9 mouse cellular contexts compared by ENCODE assay signal in the genomic region with DNA sequence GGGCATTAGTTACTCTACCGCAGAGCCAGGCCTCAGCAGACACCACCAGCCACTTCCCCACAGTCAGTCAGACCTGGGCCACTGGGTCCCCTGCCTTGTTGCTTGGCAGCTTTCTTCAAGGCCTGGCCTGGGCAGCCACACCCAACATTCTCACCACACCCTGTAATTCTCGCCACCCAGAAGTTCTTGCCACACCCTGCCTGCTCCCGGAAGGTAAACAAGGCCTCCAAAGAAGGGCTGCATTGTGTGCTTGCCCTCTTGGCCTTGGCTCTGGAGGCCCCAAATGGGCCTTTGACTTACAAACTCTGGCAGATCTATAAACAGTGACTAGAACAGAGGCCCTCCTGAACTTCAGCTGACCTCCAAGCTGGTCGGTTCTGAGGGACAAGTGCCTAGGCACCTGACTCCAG.
DNase-seq lines count a peak whose midpoint lies in the region; ATAC-seq and TF ChIP-seq lines count a peak whose summit lies in the region.
"Had no signal": no experiment of that assay in that cellular context is flagged by ENCODE, and none has a peak within 500 bp of the region (broad histone marks: within the 10 kb centered on the region; RNA-seq: fewer than 3 reads in every experiment).

No protein-coding gene starts in this region.

- WGBS in kidney, postnatal 0 days = 31% methylated on average over 4 of the region's 4 CpGs

- no peaks in the 10 kb centered on the region for H3K36me3 ChIP-seq in kidney, postnatal 0 days (ENCODE audit: insufficient read depth, low read length)
- H3K36me3 ChIP-seq: embryonic facial prominence, embryonic 12.5 days had no signal

- ATAC-seq in granulocyte monocyte progenitor cell, adult 5-6 weeks (replicated peaks; ENCODE audit: poor library complexity, severe bottlenecking) = peak; percentile 82
- no peak for ATAC-seq in kidney, postnatal 0 days (replicated peaks; ENCODE audit: low FRiP score, low read depth)

- H3K27ac ChIP-seq in kidney, postnatal 0 days = 0 out of 2 replicates have a peak overlapping the region, but pooled peaks have one; percentile 19
- H3K27ac ChIP-seq: embryonic facial prominence, embryonic 12.5 days had no signal

- H3K9me3 ChIP-seq in kidney, postnatal 0 days (replicated peaks; ENCODE audit: low read length) = no peaks in the 10 kb centered on the region

- H3K27me3 ChIP-seq in kidney, postnatal 0 days (ENCODE audit: insufficient read depth, low read length) = no peaks in the 10 kb centered on the region
- H3K27me3 ChIP-seq: embryonic facial prominence, embryonic 12.5 days had no signal

- H3K4me3 ChIP-seq in kidney, postnatal 0 days (replicated peaks; ENCODE audit: low read depth, low read length) = no peak overlapping the region
- H3K4me3 ChIP-seq: embryonic facial prominence, embryonic 12.5 days had no signal

- TF ChIP-seq CTCF in kidney, postnatal 0 days (IDR thresholded peaks at IDR 0.05; ENCODE audit: low read depth) = no peak

- H3K9ac ChIP-seq in kidney, postnatal 0 days (ENCODE audit: low read depth, low read length) = no peak overlapping the region
- H3K9ac ChIP-seq: embryonic facial prominence, embryonic 12.5 days had no signal

- DNase-seq in thymus, postnatal 4 days = peak; percentile 40
- no peak for DNase-seq in thymus, postnatal 25 days
- DNase-seq in kidney, postnatal 0 days (ENCODE audit: low spot score) = no peak
- peak; percentile 77 to 88 for DNase-seq in lung, postnatal 4 days
- peak; percentile 55 to 65 for DNase-seq in urinary bladder, postnatal 4 days (ENCODE audit: low spot score in 2 of 2)
- DNase-seq in adrenal gland, adult 18-20 months (ENCODE audit: low spot score in 2 of 2) = no peak
- DNase-seq in right cerebral cortex, postnatal 10 days (ENCODE audit: low spot score in 2 of 2) = no peak

- no peak overlapping the region for H3K4me2 ChIP-seq in kidney, postnatal 0 days (ENCODE audit: low read length)
- H3K4me2 ChIP-seq: embryonic facial prominence, embryonic 12.5 days had no signal

- H3K4me1 ChIP-seq in kidney, postnatal 0 days (replicated peaks; ENCODE audit: insufficient read depth, low read length) = peaks cover 20% of the 10 kb centered on the region

Comparison
In these comparisons a context has a peak if more than half of its experiments do, and no peak if none do; other contexts are left out.
1. DNase-seq: peak in thymus, postnatal 4 days (single experiment), lung, postnatal 4 days (2 of 2) and urinary bladder, postnatal 4 days (2 of 2); none in thymus, postnatal 25 days (single experiment), kidney, postnatal 0 days (single experiment), adrenal gland, adult 18-20 months (0 of 2) and right cerebral cortex, postnatal 10 days (0 of 2).